Mouse (Mus musculus): ENCODE measurements at regions not wholly inside any gene's neighbourhood (a gene's known extent, or its start where the extent isn't known, plus 50 kb on each side); places are given as distances from the start of the nearest gene placed in this dataset.

DNA sequence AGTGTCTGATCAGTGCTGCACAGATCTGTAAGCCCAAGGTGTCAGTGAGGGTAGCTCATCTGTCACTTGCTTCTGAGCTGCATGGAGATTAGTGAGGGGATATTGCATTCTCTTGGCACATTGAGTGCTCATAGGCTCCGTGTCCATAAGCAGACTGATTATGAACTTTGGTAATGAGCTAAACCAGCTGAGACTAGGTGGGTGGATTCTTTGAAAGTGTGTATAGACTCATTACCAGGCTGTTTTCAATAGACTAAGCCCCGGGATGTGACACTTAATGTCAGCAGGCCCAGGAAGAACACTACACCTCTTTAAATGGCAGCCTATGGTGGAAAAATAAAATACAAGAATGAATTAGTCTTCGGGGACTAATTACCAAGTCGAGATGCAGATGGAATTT lies 354.9 kb upstream of the Frg1 start:
- intact Hi-C loops (cut with DNase I): no loop called here
- no peak for DNase-seq (ENCODE audit: extremely low spot score in 1 of 2, low spot score in 2 of 2)

DNA sequence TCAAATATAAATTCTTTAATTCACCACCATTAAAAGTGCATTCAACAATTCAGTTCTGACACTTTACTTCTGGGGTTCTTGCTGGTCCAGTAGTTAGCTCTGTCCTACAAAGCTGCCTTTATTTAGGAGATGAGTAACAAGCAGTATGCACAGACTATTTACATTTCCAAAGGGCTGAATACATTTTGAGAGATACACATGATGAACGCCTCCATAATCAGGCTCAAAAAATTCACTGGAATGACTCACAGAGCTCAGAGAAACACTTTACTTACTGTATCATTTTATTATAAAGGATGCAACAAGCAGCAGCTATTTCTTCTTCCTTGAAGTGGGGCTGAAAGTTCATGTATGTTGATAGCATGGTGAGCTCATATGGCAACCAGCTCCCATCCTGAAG lies 336.6 kb upstream of the Frg1 start:
- peak in 1 of 2 experiments; percentile 8 for DNase-seq (ENCODE audit: extremely low spot score in 1 of 2, low spot score in 2 of 2)
- intact Hi-C loops (cut with DNase I): no loop called here

DNA sequence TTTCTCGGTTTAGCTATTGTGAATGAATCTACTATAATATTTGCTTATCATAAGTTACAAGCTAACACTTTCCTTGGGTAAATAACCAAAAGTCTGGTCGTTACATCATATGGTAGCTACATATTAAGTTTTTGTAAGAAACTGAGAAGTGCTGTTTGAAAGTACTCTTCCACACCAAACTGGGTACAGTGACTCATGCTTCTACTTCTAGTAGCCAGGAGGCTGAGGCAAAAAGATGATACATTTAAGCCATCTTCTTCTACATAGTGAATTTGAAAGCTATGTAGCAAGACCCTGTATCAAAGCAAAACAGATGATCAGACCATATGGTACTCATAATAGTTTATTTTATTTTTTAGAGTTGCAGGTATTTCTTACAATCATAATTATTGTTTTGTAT lies 335.8 kb upstream of the Frg1 start:
- intact Hi-C loops (cut with DNase I): no loop called here
- DNase-seq (ENCODE audit: extremely low spot score in 1 of 2, low spot score in 2 of 2): no peak

DNA sequence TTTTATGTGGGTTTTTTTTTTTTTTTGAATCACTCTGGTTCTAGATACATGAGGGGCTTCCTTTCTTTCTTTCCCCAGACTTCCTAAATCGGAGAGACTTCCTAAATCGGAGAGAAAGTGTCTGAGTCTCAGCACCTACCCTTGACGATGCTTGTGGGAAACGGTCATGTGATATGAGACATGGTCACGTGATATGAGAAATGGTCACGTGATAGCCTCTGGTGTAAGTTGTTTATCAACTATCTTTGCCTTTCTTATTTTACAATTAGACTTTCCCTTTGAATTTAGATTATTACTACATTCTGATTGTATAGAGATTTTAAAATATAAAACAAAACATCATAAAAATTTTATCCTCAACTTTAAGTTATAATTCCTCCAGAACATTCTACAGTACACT lies 330.1 kb upstream of the Frg1 start:
- DNase-seq (ENCODE audit: extremely low spot score in 1 of 2, low spot score in 2 of 2): no peak
- intact Hi-C loops (cut with DNase I): no loop called here

DNA sequence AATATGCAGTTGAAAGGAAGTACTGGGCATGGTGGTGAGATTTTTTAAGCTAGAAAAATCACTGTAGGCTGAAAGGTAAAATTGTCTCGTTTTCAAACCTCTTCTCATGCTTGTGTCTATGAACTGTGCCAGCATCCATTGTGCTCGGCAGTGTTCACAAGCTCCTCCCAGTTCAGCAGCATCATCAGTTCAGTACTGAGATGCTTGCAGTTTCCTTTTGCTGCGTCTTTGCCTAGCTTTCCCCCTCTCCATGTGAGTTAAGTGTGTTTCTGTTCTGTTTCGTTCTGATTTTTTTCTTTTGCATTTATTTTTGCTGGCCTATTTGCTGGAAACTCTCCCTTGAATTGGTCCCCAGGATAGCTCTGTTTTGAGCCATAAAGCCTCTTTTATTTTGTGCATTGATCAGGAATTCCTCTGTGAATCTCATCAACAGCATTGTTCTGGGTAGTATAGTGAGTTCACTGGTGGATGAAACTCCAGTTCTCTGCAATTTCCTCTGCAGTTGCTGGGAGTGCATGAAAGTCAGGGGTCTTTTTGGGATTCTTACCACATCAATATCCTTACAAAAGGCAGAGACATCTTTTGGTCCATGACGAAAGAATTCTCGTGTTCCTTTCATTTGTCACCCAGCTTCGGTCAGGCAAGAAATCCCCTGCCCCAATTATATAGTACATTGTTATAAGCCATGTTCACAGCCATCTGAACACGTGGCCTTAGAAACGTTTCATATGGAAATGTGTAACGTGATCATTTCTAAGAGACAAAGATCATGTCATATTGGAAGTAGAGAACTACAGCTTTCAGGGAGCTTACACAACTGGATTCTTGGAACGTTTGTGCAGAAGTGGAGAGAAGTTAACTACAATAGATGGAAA lies 326.2 kb upstream of the Frg1 start:
- DNase-seq (ENCODE audit: extremely low spot score in 1 of 2, low spot score in 2 of 2): no peak
- intact Hi-C loops (cut with DNase I): no loop called here

DNA sequence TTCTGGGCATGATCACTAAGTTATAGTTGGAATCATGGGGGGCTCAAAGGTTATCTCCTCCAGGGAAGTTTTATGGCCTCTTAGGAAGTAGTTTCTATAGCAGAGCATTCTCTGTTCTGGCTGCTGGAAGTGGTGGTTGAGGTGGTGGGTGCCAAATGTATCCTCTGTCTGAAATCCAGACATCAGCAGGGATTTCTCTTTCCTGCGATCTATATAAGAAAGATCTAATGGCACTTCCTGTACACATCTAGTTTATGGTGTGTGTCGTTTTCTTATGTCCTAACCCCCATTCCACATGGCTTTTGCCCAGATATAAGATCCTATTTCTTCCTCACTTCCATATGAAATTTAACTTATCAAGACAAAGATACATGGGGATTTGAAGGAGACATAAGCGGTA lies 300.1 kb upstream of the Frg1 start:
- intact Hi-C loops (cut with DNase I): no loop called here
- no peak for DNase-seq (ENCODE audit: extremely low spot score in 1 of 2, low spot score in 2 of 2)

DNA sequence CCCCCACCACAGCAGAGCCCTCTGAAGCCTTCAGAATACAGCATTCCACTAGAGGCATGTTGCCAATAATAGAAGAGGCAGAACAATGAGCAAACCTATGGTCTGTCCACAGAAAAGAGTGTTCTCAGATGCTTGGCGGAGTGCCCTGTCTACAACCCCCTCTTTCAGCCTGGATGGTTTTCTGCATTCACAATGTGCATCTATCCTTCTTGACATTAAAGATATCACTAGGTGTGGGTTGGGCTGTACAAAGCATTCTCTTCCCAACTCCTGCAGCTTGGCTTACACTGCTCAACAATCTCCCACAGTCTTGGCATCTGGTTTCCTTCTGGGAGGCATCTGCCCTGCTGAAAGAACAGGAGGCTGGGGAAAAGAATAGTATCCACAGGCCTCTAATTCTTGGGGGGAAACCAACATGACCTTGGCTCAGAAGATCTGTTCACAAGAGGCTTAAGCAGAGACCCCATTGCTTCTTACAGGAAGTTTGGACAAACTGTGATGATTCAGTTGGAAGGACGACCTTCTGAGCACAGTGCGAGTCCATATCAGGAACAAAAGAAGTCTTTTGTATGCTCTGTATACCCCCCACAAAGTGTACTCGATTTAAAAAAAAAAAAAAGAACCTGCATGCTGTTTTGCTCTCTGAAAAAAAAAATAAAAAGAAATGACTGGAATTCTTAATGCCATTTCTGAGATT lies 296.9 kb upstream of the Frg1 start:
- intact Hi-C loops (cut with DNase I): no loop called here
- peak in 1 of 2 experiments; percentile 21 for DNase-seq (ENCODE audit: extremely low spot score in 1 of 2, low spot score in 2 of 2)

DNA sequence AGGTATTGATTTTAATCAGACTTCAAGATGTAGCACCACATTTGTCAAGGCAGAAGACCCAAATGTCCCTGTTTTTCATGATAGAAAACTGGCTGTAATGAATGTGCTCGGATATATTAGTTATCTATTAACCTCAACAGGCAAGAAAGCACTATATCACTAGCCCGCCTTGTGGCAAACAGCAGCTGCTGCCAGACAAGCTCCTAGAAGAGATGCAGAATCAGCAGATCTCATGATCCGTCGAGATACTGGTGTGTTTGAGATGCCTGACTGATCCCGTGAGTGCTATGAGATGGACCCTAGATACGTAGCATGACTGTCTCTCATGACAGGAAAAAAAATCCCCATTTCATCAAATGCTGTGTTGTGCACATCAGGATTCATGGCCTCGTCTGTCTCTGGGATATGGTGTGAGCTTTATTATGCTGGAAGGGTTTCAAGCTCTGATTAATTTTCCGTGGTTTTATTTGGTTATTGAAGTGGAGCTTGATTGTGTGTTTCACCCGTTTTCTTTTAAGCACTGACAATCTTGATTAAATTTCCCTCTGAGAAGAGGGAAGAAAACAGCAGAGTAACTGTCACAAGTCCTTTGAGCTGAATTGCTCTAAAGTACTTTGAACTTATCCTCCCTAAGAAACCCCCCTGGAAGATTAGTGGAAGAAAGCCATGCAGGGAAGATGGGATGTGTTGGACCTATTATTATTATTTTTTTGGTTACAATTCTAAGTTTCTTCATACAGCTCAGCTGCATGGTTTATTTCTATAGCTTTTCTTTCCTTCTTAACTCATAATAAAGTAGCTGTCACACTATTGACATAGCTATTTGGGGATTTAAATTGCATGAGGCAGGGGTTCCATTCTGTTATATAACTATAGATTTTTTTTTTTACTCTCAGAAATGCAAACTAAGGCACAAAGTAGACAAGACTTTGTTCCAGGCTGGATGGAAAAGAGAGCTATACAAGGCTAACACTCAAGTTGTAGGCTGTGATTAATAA lies 287.4 kb upstream of the Frg1 start:
- intact Hi-C loops (cut with DNase I): no loop called here
- DNase-seq (ENCODE audit: extremely low spot score in 1 of 2, low spot score in 2 of 2): no peak
